14 mouse cellular contexts compared by ENCODE assay signal in genomic region chrX:167315093-167315726, GRCm38 (mm10). TPM values are rescaled to one million over a fixed set of nuclear protein-coding genes. Genes with fewer than 3 reads are reported as not detected.
"Had no signal": no experiment of that assay in that cellular context is flagged by ENCODE, and none has a peak within 500 bp of the region (broad histone marks: within the 10 kb centered on the region; RNA-seq: fewer than 3 reads in every experiment).

No protein-coding gene starts in this region.

- H3K27ac ChIP-seq: left cerebral cortex, adult 2 months; limb, embryonic 10.5 days; liver, embryonic 15.5 days; midbrain, embryonic 13.5 days; stomach, postnatal 0 days had no signal

- H3K36me3 ChIP-seq: limb, embryonic 10.5 days; liver, embryonic 15.5 days; midbrain, embryonic 13.5 days had no signal

- H3K9ac ChIP-seq: liver, embryonic 15.5 days; midbrain, embryonic 13.5 days had no signal

- H3K4me3 ChIP-seq: left cerebral cortex, adult 2 months; limb, embryonic 10.5 days; liver, embryonic 15.5 days; midbrain, embryonic 13.5 days; myocyte had no signal

- DNase-seq: kidney, adult 8-10 months; kidney, postnatal 25 days; lung, adult 2 months; lung, postnatal 36 days; thymus, postnatal 4 days had no signal

- H3K9me3 ChIP-seq: limb, embryonic 10.5 days; liver, embryonic 15.5 days; midbrain, embryonic 13.5 days had no signal

- ATAC-seq: intestine, postnatal 0 days; lung, postnatal 0 days; midbrain, embryonic 13.5 days had no signal

- H3K4me1 ChIP-seq: limb, embryonic 10.5 days; liver, embryonic 15.5 days; midbrain, embryonic 13.5 days had no signal

- H3K27me3 ChIP-seq: liver, embryonic 15.5 days had no signal

- H3K4me2 ChIP-seq: liver, embryonic 11.5 days; liver, embryonic 15.5 days; midbrain, embryonic 13.5 days had no signal

RNA-seq across cellular contexts. Expression of gene Tlr7, which starts 15.1 kb away (rescaled TPM):
- polyA plus RNA-seq: myocyte had no signal

RNA-seq across cellular contexts. Expression of gene Tlr8, which starts 51.1 kb away (rescaled TPM):
- polyA plus RNA-seq: limb, embryonic 10.5 days; myocyte had no signal
